Mouse (Mus musculus) heart, embryonic 14.5 days (tissue): ENCODE measurements around the gene Sema3a. TPM values are rescaled to one million over a fixed set of nuclear protein-coding genes. Genes with fewer than 3 reads are reported as not detected.

Experiments used
- ATAC-seq: fragments of 200-750 bp; cut with Nextera tagmentation; 2 replicates; pipeline ENCODE4 v1.8.0; 2017; ENCODE audit warnings: low read depth, moderate TSS enrichment; ENCODE audit not compliant: insufficient number of reproducible peaks, insufficient read depth, low FRiP score
- H3K27ac ChIP-seq, 2 experiments: fragments of 200-500 bp in 1 of 2; fragments of 300-500 bp in 1 of 2; sonication (generic) in 1 of 2; replicated peaks in 1 of 2; 2 replicates each; pipeline ENCODE4 v1.5.1; 2012 to 2014; ENCODE audit warnings: low read depth in 2 of 2, low read length in 2 of 2, control low read depth in 1 of 2, mild to moderate bottlenecking in 1 of 2, mixed read lengths in 1 of 2; ENCODE audit not compliant: control insufficient read depth in 1 of 2, insufficient read depth in 1 of 2
- H3K27me3 ChIP-seq: fragments of 300-500 bp; sonication (generic); 2 replicates; pipeline ENCODE4 v1.6.1; 2014; ENCODE audit warnings: mild to moderate bottlenecking, low read length, control low read depth; ENCODE audit not compliant: control insufficient read depth, insufficient read depth
- H3K36me3 ChIP-seq: fragments of 300-500 bp; sonication (generic); 2 replicates; pipeline ENCODE4 v1.6.1; 2014; ENCODE audit warnings: mild to moderate bottlenecking, control low read depth, low read length, mixed read lengths; ENCODE audit not compliant: control insufficient read depth, insufficient read depth
- H3K4me1 ChIP-seq, 2 experiments: fragments of 200-500 bp in 1 of 2; fragments of 300-500 bp in 1 of 2; sonication (generic) in 1 of 2; 2 replicates each; pipeline ENCODE4 v1.6.1; 2012 to 2014; ENCODE audit warnings: low read length in 2 of 2, control low read depth in 1 of 2, mixed read lengths in 1 of 2; ENCODE audit not compliant: control insufficient read depth in 2 of 2, insufficient read depth in 2 of 2
- H3K4me2 ChIP-seq: fragments of 300-500 bp; sonication (generic); 2 replicates; pipeline ENCODE4 v1.6.1; 2014; ENCODE audit warnings: mild to moderate bottlenecking, low read length
- H3K4me3 ChIP-seq, 2 experiments: fragments of 200-500 bp in 1 of 2; fragments of 300-500 bp in 1 of 2; sonication (generic) in 1 of 2; 2 replicates each; pipeline ENCODE4 v1.5.1; 2012 to 2014; ENCODE audit warnings: low read length in 2 of 2, mild to moderate bottlenecking in 2 of 2, control low read depth in 1 of 2, low read depth in 1 of 2, moderate library complexity in 1 of 2; ENCODE audit not compliant: control insufficient read depth in 1 of 2, insufficient read depth in 1 of 2
- H3K9ac ChIP-seq: fragments of 300-500 bp; sonication (generic); 2 replicates; pipeline ENCODE4 v1.6.1; 2014; ENCODE audit warnings: mild to moderate bottlenecking, low read length
- H3K9me3 ChIP-seq: fragments of 300-500 bp; sonication (generic); 2 replicates; pipeline ENCODE4 v1.6.1; 2016; ENCODE audit warnings: low read length, control low read depth; ENCODE audit not compliant: control insufficient read depth
- WGBS: fragments of 180-500 bp; shearing (Covaris S2); extraction: QIAGEN DNeasy Blood & Tissue Kit; methylation state at CpG from one replicate; pipeline ENCODE4 v1.1.7; 2014; 5-methylcytosine and 5-hydroxymethylcytosine counted together
- polyA plus RNA-seq: library from polyadenylated mRNA; unstranded; fragments of >200 nt; fragmentation: Nextera tagmentation; extraction: Ambion mirVana; gene quantifications from 2 replicates; pipeline ENCODE4 v1.2.1, GENCODE M21; 2014

Gene Sema3a
- polyA plus RNA-seq, 1 experiment from 2014 or later, result 15.8 TPM

DNA sequence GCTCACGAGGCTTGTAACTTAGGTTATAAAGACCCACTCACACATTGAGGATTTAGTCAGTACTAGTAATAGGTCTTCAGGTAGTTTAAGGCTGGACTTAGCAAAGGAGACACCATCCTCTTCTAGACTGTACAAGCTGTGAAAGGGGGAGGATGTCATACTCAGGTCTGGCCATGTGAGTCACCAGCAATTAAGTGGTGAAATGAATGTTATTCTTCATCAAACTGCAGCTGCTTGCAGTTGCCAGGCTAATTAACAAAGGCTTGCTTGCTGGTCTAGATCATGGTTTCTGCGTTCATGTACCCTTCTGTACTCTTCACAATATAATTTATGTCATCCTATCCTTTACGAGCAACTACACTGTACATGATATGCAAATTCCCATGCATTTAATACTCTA, 264.8 kb downstream of the Sema3a start:
- H3K27ac ChIP-seq, result no peak overlapping the region
- no peaks in the 10 kb centered on the region for H3K4me1 ChIP-seq
- no peak overlapping the region for H3K9ac ChIP-seq
- no peaks in the 10 kb centered on the region for H3K9me3 ChIP-seq
- H3K36me3 ChIP-seq, result no peaks in the 10 kb centered on the region
- H3K4me2 ChIP-seq, result no peak overlapping the region
- ATAC-seq, result no peak
- no peaks in the 10 kb centered on the region for H3K27me3 ChIP-seq
- no peak overlapping the region for H3K4me3 ChIP-seq
- 85% methylated on average over 3 of the region's 3 CpGs for whole genome bisulfite sequencing

DNA sequence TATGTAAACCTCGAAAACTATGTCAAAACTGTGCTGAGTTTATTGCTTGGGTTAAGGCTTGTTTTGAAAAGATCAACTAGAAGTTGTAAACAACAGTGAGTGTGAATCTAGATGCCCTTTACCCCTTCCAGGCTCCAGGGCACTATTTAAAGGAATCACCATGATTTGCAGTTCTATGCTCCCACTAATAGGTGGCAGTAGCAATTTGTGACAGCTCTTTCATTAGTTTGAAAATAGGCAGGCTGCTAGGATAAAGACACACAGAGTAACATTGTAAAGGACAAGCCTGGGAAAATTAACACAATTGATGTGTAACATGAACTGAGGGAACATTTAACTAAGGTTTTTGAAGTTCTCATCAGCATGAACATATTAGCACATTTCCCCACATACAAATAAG, 280.2 kb downstream of the Sema3a start:
- 23% methylated on average over 1 of the region's 1 CpGs for WGBS
- Histone ChIP-seq H3K9me3 (no peaks in the 10 kb centered on the region), H3K36me3 (no peaks in the 10 kb centered on the region), H3K9ac (no peak overlapping the region), H3K4me2 (no peak overlapping the region), H3K27me3 (no peaks in the 10 kb centered on the region), H3K27ac (no peak overlapping the region), H3K4me1 (no peaks in the 10 kb centered on the region), H3K4me3 (no peak overlapping the region)
- no peak for ATAC-seq

DNA sequence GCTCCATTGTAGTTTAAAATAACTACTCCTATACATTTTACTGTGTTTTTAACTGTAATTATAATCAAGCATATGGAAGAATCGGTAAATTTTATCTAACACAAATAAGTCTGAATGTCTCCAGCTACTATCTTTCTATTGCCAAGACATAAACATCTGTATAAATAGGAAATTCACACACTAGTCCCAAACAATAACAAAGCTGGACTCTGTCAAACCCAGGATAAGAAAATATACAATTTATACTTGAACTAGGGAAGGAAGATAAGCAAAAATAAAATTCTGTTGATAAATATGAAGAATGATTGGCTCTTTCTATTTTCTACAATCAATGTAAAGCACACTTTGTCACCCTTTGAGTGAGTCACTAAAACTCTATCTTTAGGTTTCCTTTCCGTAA, 280.9 kb downstream of the Sema3a start:
- Histone ChIP-seq H3K4me2 (no peak overlapping the region), H3K27ac (no peak overlapping the region), H3K27me3 (no peaks in the 10 kb centered on the region), H3K4me3 (no peak overlapping the region), H3K9ac (no peak overlapping the region), H3K36me3 (no peaks in the 10 kb centered on the region), H3K9me3 (no peaks in the 10 kb centered on the region), H3K4me1 (no peaks in the 10 kb centered on the region)
- ATAC-seq, result no peak
- WGBS, result 66% methylated on average over 2 of the region's 2 CpGs

DNA sequence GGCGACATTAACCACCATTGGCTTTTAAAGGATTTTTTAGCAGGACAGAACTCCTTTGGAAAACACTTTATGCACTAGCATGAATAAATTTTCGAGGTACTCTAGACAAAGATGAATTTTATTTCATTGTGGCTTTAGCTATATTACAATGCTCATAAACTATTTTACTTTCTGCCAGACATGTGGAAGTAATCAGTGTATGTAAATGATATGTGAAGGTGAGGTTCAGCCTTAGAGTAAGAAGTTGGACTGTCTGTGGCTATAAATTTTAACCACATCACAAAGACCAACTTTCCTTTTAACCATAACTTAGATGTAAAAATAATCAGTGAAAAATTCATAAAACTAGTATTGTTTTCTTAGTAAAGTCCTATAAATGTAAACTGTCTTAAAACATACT, 286.7 kb downstream of the Sema3a start:
- Histone ChIP-seq H3K9me3 (no peaks in the 10 kb centered on the region), H3K36me3 (no peaks in the 10 kb centered on the region), H3K4me2 (no peak overlapping the region), H3K27me3 (no peaks in the 10 kb centered on the region), H3K27ac (no peak overlapping the region), H3K4me1 (no peaks in the 10 kb centered on the region), H3K4me3 (no peak overlapping the region), H3K9ac (no peak overlapping the region)
- WGBS, result 70% methylated on average over 2 of the region's 2 CpGs
- ATAC-seq, result no peak

DNA sequence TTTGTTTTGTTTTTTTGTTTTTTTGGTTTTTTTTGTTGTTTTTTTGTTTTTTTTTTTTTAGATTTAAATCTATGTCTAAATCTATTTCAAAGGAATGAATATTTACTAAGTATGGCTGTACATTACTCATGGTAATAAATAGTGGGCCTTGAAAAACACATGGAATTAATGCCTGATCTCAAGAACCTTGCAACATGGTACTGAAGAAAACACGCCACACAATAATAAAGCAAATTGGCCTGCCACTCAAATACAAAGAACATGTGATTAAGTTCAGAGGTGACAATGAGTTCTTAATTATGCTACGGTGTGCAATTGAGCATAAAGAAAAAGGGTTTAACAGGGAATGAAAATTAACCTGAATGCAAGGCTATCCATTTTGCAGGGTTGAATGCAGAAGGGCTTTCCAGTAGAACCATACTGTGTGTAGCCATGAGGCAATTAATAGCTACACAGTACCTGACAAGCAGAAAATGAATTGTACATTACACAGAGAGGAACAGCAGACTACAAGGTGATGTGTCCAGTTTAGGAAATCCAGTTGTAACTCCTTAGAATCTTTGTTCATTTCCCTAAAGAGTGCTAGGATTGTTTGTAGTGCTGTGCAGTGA, 288.8 kb downstream of the Sema3a start:
- no peak overlapping the region for H3K4me2 ChIP-seq
- no peaks in the 10 kb centered on the region for H3K36me3 ChIP-seq
- H3K9ac ChIP-seq, result no peak overlapping the region
- WGBS, result 90% methylated on average over 2 of the region's 2 CpGs
- no peaks in the 10 kb centered on the region for H3K27me3 ChIP-seq
- no peak overlapping the region for H3K27ac ChIP-seq
- ATAC-seq, result no peak
- no peak overlapping the region for H3K4me3 ChIP-seq
- H3K9me3 ChIP-seq, result no peaks in the 10 kb centered on the region
- H3K4me1 ChIP-seq, result no peaks in the 10 kb centered on the region

DNA sequence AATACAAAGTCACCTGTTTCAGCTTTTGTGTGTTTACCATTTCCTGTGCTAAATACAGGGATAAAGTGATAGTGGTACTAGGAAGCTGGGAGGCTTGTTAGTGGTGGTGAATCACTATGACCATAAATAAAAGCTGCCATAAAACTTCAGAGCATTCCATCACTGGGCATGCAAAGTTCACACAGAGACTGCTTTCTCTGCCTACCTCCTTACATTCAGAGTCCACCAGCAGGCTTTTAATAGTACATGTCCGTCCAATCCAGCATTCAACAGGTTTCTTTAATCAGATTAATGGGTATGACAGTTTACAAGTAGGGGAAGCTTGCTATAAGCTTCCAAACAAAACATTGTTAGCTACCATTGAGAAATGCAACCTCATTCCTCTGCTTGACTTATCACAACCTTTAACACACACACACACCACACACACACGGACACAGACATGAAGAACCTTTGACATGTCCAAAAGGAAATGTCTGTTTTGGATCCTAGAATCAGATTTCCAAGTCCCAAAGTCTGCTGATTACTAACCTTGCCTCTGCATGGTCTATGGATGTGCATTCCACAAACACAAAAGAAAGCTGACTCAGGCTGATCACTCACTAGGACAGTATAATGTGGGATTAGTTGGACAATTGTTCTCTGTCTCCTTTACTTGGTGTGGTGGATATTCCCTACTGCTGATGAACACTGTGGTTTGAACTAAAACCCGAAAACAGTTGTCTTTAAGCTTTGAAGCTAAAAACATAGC, 291.9 kb downstream of the Sema3a start:
- Histone ChIP-seq H3K9ac (no peak overlapping the region), H3K4me3 (no peak overlapping the region), H3K4me1 (no peaks in the 10 kb centered on the region), H3K9me3 (no peaks in the 10 kb centered on the region), H3K36me3 (no peaks in the 10 kb centered on the region), H3K27me3 (no peaks in the 10 kb centered on the region), H3K4me2 (no peak overlapping the region), H3K27ac (no peak overlapping the region)
- WGBS, result 55% methylated on average over 3 of the region's 3 CpGs
- ATAC-seq, result no peak

DNA sequence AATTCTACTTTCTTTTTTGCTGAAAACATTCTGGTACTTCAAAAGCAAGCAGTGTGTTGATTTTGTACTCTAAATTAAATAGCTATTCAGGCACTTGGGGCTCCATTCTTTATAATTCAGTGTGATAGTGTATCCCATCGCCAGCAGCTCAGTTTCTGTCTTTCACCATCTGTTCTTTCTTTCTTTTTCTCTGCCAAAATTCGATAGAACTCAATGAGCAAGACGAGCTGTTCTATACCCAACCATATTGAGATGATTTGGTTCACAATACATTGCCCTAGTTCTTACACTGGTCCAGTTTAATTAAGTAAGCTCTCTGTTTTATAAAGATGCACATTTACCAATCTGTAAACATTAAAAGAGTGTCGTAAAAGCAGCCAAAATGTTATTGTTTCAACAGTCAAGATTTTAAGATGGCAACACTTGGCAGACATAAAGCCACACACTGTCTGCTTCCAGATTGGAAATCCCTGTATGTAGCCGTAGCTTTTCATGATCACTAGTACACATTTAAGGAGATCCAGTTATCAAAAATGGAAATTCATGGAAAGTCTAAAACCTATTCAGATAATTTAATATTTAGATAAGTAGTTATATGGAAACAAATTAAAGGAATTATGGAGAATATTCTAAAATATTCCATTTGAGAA, 296.2 kb downstream of the Sema3a start:
- Histone ChIP-seq H3K27me3 (no peaks in the 10 kb centered on the region), H3K4me3 (no peak overlapping the region), H3K27ac (no peak overlapping the region), H3K9ac (no peak overlapping the region), H3K36me3 (no peaks in the 10 kb centered on the region), H3K9me3 (no peaks in the 10 kb centered on the region), H3K4me1 (no peaks in the 10 kb centered on the region), H3K4me2 (no peak overlapping the region)
- ATAC-seq, result no peak
- 72% methylated on average over 5 of the region's 5 CpGs for WGBS
